Mouse (Mus musculus) cerebellum, adult 2 months (tissue): Measurements from ENCODE around the gene Ankrd6.

ENCODE experiments used
- CTCF ChIP-seq: fragments of 200-500 bp; IDR thresholded peaks from 2 replicates; pipeline ENCODE4 v1.5.1; 2011; ENCODE audit warnings: low read depth, mild to moderate bottlenecking, control low read depth, low read length, moderate library complexity, borderline replicate concordance; ENCODE audit not compliant: insufficient read depth
- POLR2A ChIP-seq: fragments of 200-500 bp; IDR thresholded peaks from 2 replicates; pipeline ENCODE4 v1.6.1; 2011; ENCODE audit warnings: low read length, control low read depth, borderline replicate concordance; ENCODE audit not compliant: insufficient read depth

- TF ChIP-seq CTCF: no peak
- TF ChIP-seq POLR2A: peak; percentile 44
Observed at GRCm38 (mm10) chr4:32983176-32984155, 32.8 kb upstream of the Ankrd6 start.
